Mouse (Mus musculus): Measurements from ENCODE around the gene Piezo1. TPM values are rescaled to one million over a fixed set of nuclear protein-coding genes. Genes with fewer than 3 reads are reported as not detected.
A peak's percentile ranks its signal among the peaks of the same experiment; 100 is the strongest.

Gene Piezo1
- polyA plus RNA-seq, 1 experiment: 96.7 TPM

GRCm38 (mm10) chr8:122586171-122586570 lies 35.0 kb upstream of the Piezo1 start:
- H3K27ac ChIP-seq (ENCODE audit: insufficient read depth, low read length): no peak overlapping the region
- H3K36me3 ChIP-seq (ENCODE audit: control insufficient read depth, insufficient read depth, low read length): peaks cover 4% of the 10 kb centered on the region
- no peak overlapping the region for H3K4me3 ChIP-seq (ENCODE audit: extremely low read depth, insufficient read depth, insufficient read length)
- no peaks in the 10 kb centered on the region for H3K4me1 ChIP-seq (ENCODE audit: control insufficient read depth, insufficient read depth, insufficient read length)
- DNase-seq (ENCODE audit: low read depth in 1 of 2, low spot score in 2 of 2): no peak
- TF ChIP-seq CTCF (IDR thresholded peaks at IDR 0.05; ENCODE audit: extremely low read depth, insufficient read depth, insufficient read length, insufficient replicate concordance) (no peak), POLR2A (IDR thresholded peaks at IDR 0.05; ENCODE audit: low read depth, low read length) (no peak)
- no peaks in the 10 kb centered on the region for H3K27me3 ChIP-seq (ENCODE audit: control insufficient read depth, insufficient read depth, low read length)
- WGBS: 88% methylated on average over 7 of the region's 7 CpGs

GRCm38 (mm10) chr8:122585411-122585891 lies 34.3 kb upstream of the Piezo1 start:
- no peaks in the 10 kb centered on the region for H3K4me1 ChIP-seq (ENCODE audit: control insufficient read depth, insufficient read depth, insufficient read length)
- no peak overlapping the region for H3K27ac ChIP-seq (ENCODE audit: insufficient read depth, low read length)
- peaks cover 4% of the 10 kb centered on the region; the same call in 1 of the 2 replicates for H3K36me3 ChIP-seq (ENCODE audit: control insufficient read depth, insufficient read depth, low read length)
- TF ChIP-seq CTCF (IDR thresholded peaks at IDR 0.05; ENCODE audit: extremely low read depth, insufficient read depth, insufficient read length, insufficient replicate concordance) (no peak), POLR2A (IDR thresholded peaks at IDR 0.05; ENCODE audit: low read depth, low read length) (no peak)
- 78% methylated on average over 14 of the region's 14 CpGs for WGBS
- H3K4me3 ChIP-seq (ENCODE audit: extremely low read depth, insufficient read depth, insufficient read length): no peak overlapping the region
- DNase-seq (ENCODE audit: low read depth in 1 of 2, low spot score in 2 of 2): no peak
- no peaks in the 10 kb centered on the region for H3K27me3 ChIP-seq (ENCODE audit: control insufficient read depth, insufficient read depth, low read length)

GRCm38 (mm10) chr8:122584981-122585380 lies 33.9 kb upstream of the Piezo1 start:
- 89% methylated on average over 9 of the region's 9 CpGs for WGBS

GRCm38 (mm10) chr8:122580926-122581325 lies 29.8 kb upstream of the Piezo1 start:
- no peak for TF ChIP-seq POLR2A (IDR thresholded peaks at IDR 0.05; ENCODE audit: low read depth, low read length)
- no peak for TF ChIP-seq CTCF (IDR thresholded peaks at IDR 0.05; ENCODE audit: extremely low read depth, insufficient read depth, insufficient read length, insufficient replicate concordance)
- H3K4me3 ChIP-seq (ENCODE audit: extremely low read depth, insufficient read depth, insufficient read length): no peak overlapping the region
- WGBS: 94% methylated on average over 14 of the region's 15 CpGs
- H3K27me3 ChIP-seq (ENCODE audit: control insufficient read depth, insufficient read depth, low read length): no peaks in the 10 kb centered on the region
- DNase-seq (ENCODE audit: low read depth in 1 of 2, low spot score in 2 of 2): no peak
- H3K27ac ChIP-seq (ENCODE audit: insufficient read depth, low read length): no peak overlapping the region
- H3K36me3 ChIP-seq (ENCODE audit: control insufficient read depth, insufficient read depth, low read length): peaks cover 3% of the 10 kb centered on the region; the same call in 1 of the 2 replicates
- H3K4me1 ChIP-seq (ENCODE audit: control insufficient read depth, insufficient read depth, insufficient read length): peaks cover 3% of the 10 kb centered on the region; the same call in 1 of the 2 replicates

More at GRCm38 (mm10) chr8:122584981-122585380, 33.9 kb upstream of the Piezo1 start:
- no peak overlapping the region for H3K4me3 ChIP-seq (ENCODE audit: extremely low read depth, insufficient read depth, insufficient read length)
- peaks cover 2% of the 10 kb centered on the region; the same call in 1 of the 2 replicates for H3K36me3 ChIP-seq (ENCODE audit: control insufficient read depth, insufficient read depth, low read length)
- no peaks in the 10 kb centered on the region for H3K4me1 ChIP-seq (ENCODE audit: control insufficient read depth, insufficient read depth, insufficient read length)
- DNase-seq (ENCODE audit: low read depth in 1 of 2, low spot score in 2 of 2): no peak
- H3K27ac ChIP-seq (ENCODE audit: insufficient read depth, low read length): no peak overlapping the region
- no peaks in the 10 kb centered on the region for H3K27me3 ChIP-seq (ENCODE audit: control insufficient read depth, insufficient read depth, low read length)
- no peak for TF ChIP-seq CTCF (IDR thresholded peaks at IDR 0.05; ENCODE audit: extremely low read depth, insufficient read depth, insufficient read length, insufficient replicate concordance)
- TF ChIP-seq POLR2A (IDR thresholded peaks at IDR 0.05; ENCODE audit: low read depth, low read length): no peak

- 77% methylated on average over 7 of the region's 7 CpGs for WGBS
- no peak for DNase-seq (ENCODE audit: low read depth in 1 of 2, low spot score in 2 of 2)
- no peaks in the 10 kb centered on the region for H3K27me3 ChIP-seq (ENCODE audit: control insufficient read depth, insufficient read depth, low read length)
Observed at GRCm38 (mm10) chr8:122579196-122579595, 28.1 kb upstream of the Piezo1 start.

GRCm38 (mm10) chr8:122577116-122577515 lies 26.0 kb upstream of the Piezo1 start:
- TF ChIP-seq POLR2A (IDR thresholded peaks at IDR 0.05; ENCODE audit: low read depth, low read length) (no peak), CTCF (IDR thresholded peaks at IDR 0.05; ENCODE audit: extremely low read depth, insufficient read depth, insufficient read length, insufficient replicate concordance) (no peak)
- WGBS: 75% methylated on average over 10 of the region's 10 CpGs
- peaks cover 11% of the 10 kb centered on the region; the same call in 1 of the 2 replicates for H3K4me1 ChIP-seq (ENCODE audit: control insufficient read depth, insufficient read depth, insufficient read length)
- H3K36me3 ChIP-seq (ENCODE audit: control insufficient read depth, insufficient read depth, low read length): peaks cover 7% of the 10 kb centered on the region
- no peaks in the 10 kb centered on the region for H3K27me3 ChIP-seq (ENCODE audit: control insufficient read depth, insufficient read depth, low read length)
- no peak for DNase-seq (ENCODE audit: low read depth in 1 of 2, low spot score in 2 of 2)
- H3K4me3 ChIP-seq (ENCODE audit: extremely low read depth, insufficient read depth, insufficient read length): no peak overlapping the region
- H3K27ac ChIP-seq (ENCODE audit: insufficient read depth, low read length): no peak overlapping the region

More at GRCm38 (mm10) chr8:122579196-122579595, 28.1 kb upstream of the Piezo1 start:
- TF ChIP-seq POLR2A (IDR thresholded peaks at IDR 0.05; ENCODE audit: low read depth, low read length): no peak
- no peak for TF ChIP-seq CTCF (IDR thresholded peaks at IDR 0.05; ENCODE audit: extremely low read depth, insufficient read depth, insufficient read length, insufficient replicate concordance)
- Histone ChIP-seq H3K27ac (ENCODE audit: insufficient read depth, low read length) (no peak overlapping the region), H3K36me3 (ENCODE audit: control insufficient read depth, insufficient read depth, low read length) (0 out of 2 replicates have a peak, but pooled peaks cover 1% of the 10 kb centered on the region), H3K4me1 (ENCODE audit: control insufficient read depth, insufficient read depth, insufficient read length) (peaks cover 11% of the 10 kb centered on the region; the same call in 1 of the 2 replicates), H3K4me3 (ENCODE audit: extremely low read depth, insufficient read depth, insufficient read length) (no peak overlapping the region)

GRCm38 (mm10) chr8:122576648-122577022 lies 25.5 kb upstream of the Piezo1 start, which contains the start of gene Aprt:
Gene Aprt, minus strand, starts transcription at chr8:122576909.
- Histone ChIP-seq H3K27ac (ENCODE audit: insufficient read depth, low read length) (peak within 1 kb of the TSS; percentile 23; the same call in 1 of the 2 replicates), H3K4me1 (ENCODE audit: control insufficient read depth, insufficient read depth, insufficient read length) (peaks cover 11% of the 10 kb centered on the region; the same call in 1 of the 2 replicates), H3K4me3 (ENCODE audit: extremely low read depth, insufficient read depth, insufficient read length) (peak within 1 kb of the TSS; percentile 79), H3K27me3 (ENCODE audit: control insufficient read depth, insufficient read depth, low read length) (no peaks in the 10 kb centered on the region), H3K36me3 (ENCODE audit: control insufficient read depth, insufficient read depth, low read length) (peaks cover 11% of the 10 kb centered on the region)
- DNase-seq (ENCODE audit: low read depth in 1 of 2, low spot score in 2 of 2): peak; percentile 84 to 96
- WGBS: 1% methylated on average over 39 of the region's 39 CpGs
- peak; percentile 52 for TF ChIP-seq POLR2A (IDR thresholded peaks at IDR 0.05; ENCODE audit: low read depth, low read length)
- no peak for TF ChIP-seq CTCF (IDR thresholded peaks at IDR 0.05; ENCODE audit: extremely low read depth, insufficient read depth, insufficient read length, insufficient replicate concordance)

All from spleen, adult 2 months (tissue).